Mouse (Mus musculus): Measurements from ENCODE around the gene Sorbs1. TPM values are rescaled to one million over a fixed set of nuclear protein-coding genes. Genes with fewer than 3 reads are reported as not detected.

Sorbs1 gene
- polyA plus RNA-seq, 1 experiment from 2014 or later = 90.6 TPM

DNA sequence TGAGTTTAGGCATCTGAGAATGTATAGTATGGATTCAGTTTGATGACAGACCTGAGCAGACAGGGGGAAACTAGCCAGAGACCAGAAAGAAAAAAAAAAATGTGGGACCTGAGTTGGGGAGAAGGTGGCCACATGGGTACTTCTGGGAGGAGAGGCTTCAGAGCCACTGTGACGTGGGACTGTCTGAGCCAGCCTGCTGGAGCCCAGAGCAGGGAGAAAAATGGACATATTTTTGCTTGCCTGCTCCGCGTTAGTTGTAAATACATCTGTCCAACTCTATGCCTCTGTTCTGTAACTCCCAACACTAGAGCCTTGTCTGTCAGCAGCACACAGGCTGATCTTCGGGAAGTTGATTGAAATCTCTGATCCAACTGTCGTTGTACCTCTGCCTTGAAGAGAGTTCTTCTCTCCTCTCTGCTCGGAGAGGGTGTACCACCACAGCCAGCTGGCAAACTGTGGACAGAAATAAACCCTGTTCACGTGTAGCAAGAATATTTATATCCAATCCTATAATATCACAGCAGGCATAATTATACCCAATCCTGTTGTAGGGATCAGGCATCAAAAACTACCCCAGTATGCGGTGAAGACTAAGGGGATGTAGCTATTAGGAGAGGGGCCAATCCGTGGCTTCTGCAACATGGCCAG, 12.9 kb upstream of the Sorbs1 start:
- H3K27ac ChIP-seq (ENCODE audit: low read depth, low read length) = no peak overlapping the region

GRCm38 (mm10) chr19:40523431-40524005, 9.9 kb upstream of the Sorbs1 start:
- Histone ChIP-seq H3K27me3 (ENCODE audit: control insufficient read depth, insufficient read depth, low read length) (no peaks in the 10 kb centered on the region), H3K9me3 (replicated peaks; ENCODE audit: control insufficient read depth, low read length) (no peaks in the 10 kb centered on the region), H3K36me3 (ENCODE audit: control insufficient read depth, insufficient read depth, low read length) (no peaks in the 10 kb centered on the region), H3K4me1 (ENCODE audit: control insufficient read depth, insufficient read depth, low read length) (peaks cover 7% of the 10 kb centered on the region; the same call in 1 of the 2 replicates), H3K4me2 (no peak overlapping the region), H3K9ac (ENCODE audit: low read depth, low read length) (no peak overlapping the region), H3K4me3 (ENCODE audit: low read depth, low read length) (no peak overlapping the region), H3K27ac (ENCODE audit: low read depth, low read length) (no peak overlapping the region)
- WGBS (ENCODE audit: insufficient replicate concordance) = 76% methylated on average over 8 of the region's 8 CpGs
- ATAC-seq (replicated peaks; ENCODE audit: insufficient number of reproducible peaks, low FRiP score, low TSS enrichment) = no peak

More for the DNA sequence above, 12.9 kb upstream of the Sorbs1 start:
- H3K4me2 ChIP-seq = no peak overlapping the region
- no peak for ATAC-seq (replicated peaks; ENCODE audit: insufficient number of reproducible peaks, low FRiP score, low TSS enrichment)
- no peaks in the 10 kb centered on the region for H3K27me3 ChIP-seq (ENCODE audit: control insufficient read depth, insufficient read depth, low read length)
- 65% methylated on average over 9 of the region's 9 CpGs for WGBS (ENCODE audit: insufficient replicate concordance)
- H3K9me3 ChIP-seq (replicated peaks; ENCODE audit: control insufficient read depth, low read length) = no peaks in the 10 kb centered on the region
- no peaks in the 10 kb centered on the region for H3K4me1 ChIP-seq (ENCODE audit: control insufficient read depth, insufficient read depth, low read length)
- no peaks in the 10 kb centered on the region for H3K36me3 ChIP-seq (ENCODE audit: control insufficient read depth, insufficient read depth, low read length)
- H3K9ac ChIP-seq (ENCODE audit: low read depth, low read length) = 0 out of 2 replicates have a peak overlapping the region, but pooled peaks have one; percentile 10
- no peak overlapping the region for H3K4me3 ChIP-seq (ENCODE audit: low read depth, low read length)

DNA sequence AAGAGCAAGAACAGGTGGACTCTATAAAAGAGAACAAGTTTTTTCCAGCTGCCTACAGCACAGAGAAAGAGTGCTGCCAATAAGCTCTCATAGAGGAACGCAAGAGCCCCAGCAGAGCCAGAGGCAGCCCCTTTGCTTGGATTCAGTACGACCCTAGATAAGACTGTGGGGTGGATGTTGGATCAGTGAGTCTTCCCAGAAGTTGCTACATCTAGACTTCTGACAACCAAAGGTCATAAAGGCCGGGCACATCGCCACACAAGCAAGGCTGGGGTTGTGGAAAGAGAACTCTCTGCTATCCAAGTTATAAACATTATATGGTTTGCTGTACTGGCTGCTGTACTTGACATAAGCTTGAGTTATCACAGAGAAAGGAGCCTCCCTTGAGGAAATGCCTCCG, 6.8 kb upstream of the Sorbs1 start:
- Histone ChIP-seq H3K27ac (ENCODE audit: low read depth, low read length) (no peak overlapping the region), H3K27me3 (ENCODE audit: control insufficient read depth, insufficient read depth, low read length) (no peaks in the 10 kb centered on the region), H3K4me2 (no peak overlapping the region), H3K9me3 (replicated peaks; ENCODE audit: control insufficient read depth, low read length) (no peaks in the 10 kb centered on the region), H3K4me3 (ENCODE audit: low read depth, low read length) (no peak overlapping the region), H3K4me1 (ENCODE audit: control insufficient read depth, insufficient read depth, low read length) (peaks cover 7% of the 10 kb centered on the region; the same call in 1 of the 2 replicates), H3K36me3 (ENCODE audit: control insufficient read depth, insufficient read depth, low read length) (no peaks in the 10 kb centered on the region), H3K9ac (ENCODE audit: low read depth, low read length) (no peak overlapping the region)
- WGBS (ENCODE audit: insufficient replicate concordance) = 70% methylated on average over 5 of the region's 5 CpGs
- ATAC-seq (replicated peaks; ENCODE audit: insufficient number of reproducible peaks, low FRiP score, low TSS enrichment) = no peak

- H3K4me3 ChIP-seq (ENCODE audit: low read depth, low read length) = no peak overlapping the region
These were observed 5.1 kb upstream of the Sorbs1 start for GRCm38 (mm10) chr19:40518706-40519105.

GRCm38 (mm10) chr19:40515596-40515995, 2.0 kb upstream of the Sorbs1 start:
- ATAC-seq (replicated peaks; ENCODE audit: insufficient number of reproducible peaks, low FRiP score, low TSS enrichment) = no peak
- Histone ChIP-seq H3K4me3 (ENCODE audit: low read depth, low read length) (no peak overlapping the region), H3K4me1 (ENCODE audit: control insufficient read depth, insufficient read depth, low read length) (peaks cover 22% of the 10 kb centered on the region), H3K9me3 (replicated peaks; ENCODE audit: control insufficient read depth, low read length) (no peaks in the 10 kb centered on the region), H3K27ac (ENCODE audit: low read depth, low read length) (no peak overlapping the region), H3K27me3 (ENCODE audit: control insufficient read depth, insufficient read depth, low read length) (no peaks in the 10 kb centered on the region), H3K36me3 (ENCODE audit: control insufficient read depth, insufficient read depth, low read length) (no peaks in the 10 kb centered on the region), H3K9ac (ENCODE audit: low read depth, low read length) (no peak overlapping the region), H3K4me2 (no peak overlapping the region)
- 88% methylated on average over 3 of the region's 3 CpGs for WGBS (ENCODE audit: insufficient replicate concordance)

More at GRCm38 (mm10) chr19:40518706-40519105, 5.1 kb upstream of the Sorbs1 start:
- Histone ChIP-seq H3K4me2 (no peak overlapping the region), H3K4me1 (ENCODE audit: control insufficient read depth, insufficient read depth, low read length) (peaks cover 7% of the 10 kb centered on the region; the same call in 1 of the 2 replicates), H3K27me3 (ENCODE audit: control insufficient read depth, insufficient read depth, low read length) (no peaks in the 10 kb centered on the region), H3K9me3 (replicated peaks; ENCODE audit: control insufficient read depth, low read length) (no peaks in the 10 kb centered on the region), H3K36me3 (ENCODE audit: control insufficient read depth, insufficient read depth, low read length) (no peaks in the 10 kb centered on the region), H3K27ac (ENCODE audit: low read depth, low read length) (no peak overlapping the region), H3K9ac (ENCODE audit: low read depth, low read length) (no peak overlapping the region)
- no peak for ATAC-seq (replicated peaks; ENCODE audit: insufficient number of reproducible peaks, low FRiP score, low TSS enrichment)
- 65% methylated on average over 1 of the region's 1 CpGs for WGBS (ENCODE audit: insufficient replicate concordance)

- H3K4me3 ChIP-seq (ENCODE audit: low read depth, low read length) = no peak overlapping the region
- no peaks in the 10 kb centered on the region for H3K36me3 ChIP-seq (ENCODE audit: control insufficient read depth, insufficient read depth, low read length)
- no peak overlapping the region for H3K27ac ChIP-seq (ENCODE audit: low read depth, low read length)
- H3K9ac ChIP-seq (ENCODE audit: low read depth, low read length) = no peak overlapping the region
- no peaks in the 10 kb centered on the region for H3K27me3 ChIP-seq (ENCODE audit: control insufficient read depth, insufficient read depth, low read length)
- H3K4me1 ChIP-seq (ENCODE audit: control insufficient read depth, insufficient read depth, low read length) = peaks cover 31% of the 10 kb centered on the region
- no peak for ATAC-seq (replicated peaks; ENCODE audit: insufficient number of reproducible peaks, low FRiP score, low TSS enrichment)
- no peaks in the 10 kb centered on the region for H3K9me3 ChIP-seq (replicated peaks; ENCODE audit: control insufficient read depth, low read length)
- 70% methylated on average over 7 of the region's 7 CpGs for WGBS (ENCODE audit: insufficient replicate concordance)
- H3K4me2 ChIP-seq = peak overlapping the region; percentile 89; the same call in 1 of the 2 replicates
These were observed 797 bp upstream of the Sorbs1 start for GRCm38 (mm10) chr19:40514376-40514775.

DNA sequence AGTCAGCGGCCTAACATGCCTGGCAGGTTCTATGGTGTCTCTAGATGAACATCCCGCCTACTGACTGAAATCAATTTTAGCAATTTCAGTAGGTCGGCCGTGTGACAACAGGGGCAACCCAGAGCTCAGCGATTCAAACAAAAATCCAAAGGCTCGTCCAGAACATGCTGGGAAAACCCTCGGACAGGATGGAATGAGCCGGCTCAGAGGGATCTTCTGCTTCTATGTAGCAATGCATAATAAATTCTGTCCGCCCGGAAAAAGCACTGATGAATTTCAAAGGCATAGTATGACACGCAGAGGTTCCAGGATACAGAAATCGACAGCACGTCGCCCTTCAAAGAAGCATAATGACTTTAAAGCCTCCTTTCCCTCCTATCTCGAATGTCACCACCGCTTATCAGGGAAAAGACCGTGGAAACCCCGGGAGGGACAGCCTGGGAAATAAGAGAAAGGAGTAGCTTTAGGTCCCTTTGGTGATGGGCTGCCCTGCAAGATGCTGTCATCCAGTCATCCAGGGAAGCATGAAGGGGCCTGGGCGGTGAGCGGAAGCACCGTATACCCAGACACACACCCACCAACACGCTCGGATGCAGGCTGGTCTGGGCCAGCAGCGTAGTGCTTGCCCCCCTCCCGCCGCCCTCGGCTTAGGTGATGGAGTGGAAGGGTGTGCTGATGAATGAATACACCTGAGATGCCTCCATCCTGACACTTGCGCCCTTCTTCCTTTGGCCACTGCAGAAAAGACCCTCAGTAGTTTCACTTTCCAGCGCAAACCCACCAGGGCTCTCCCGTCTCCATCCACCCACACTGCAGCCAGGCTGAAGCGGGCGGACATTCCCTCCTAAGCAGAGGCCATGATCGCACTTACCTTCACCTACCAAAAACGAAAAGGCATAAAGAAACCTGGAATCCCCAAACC, 818 bp downstream of the Sorbs1 start:
- H3K4me1 ChIP-seq (ENCODE audit: control insufficient read depth, insufficient read depth, low read length) = peaks cover 27% of the 10 kb centered on the region
- H3K36me3 ChIP-seq (ENCODE audit: control insufficient read depth, insufficient read depth, low read length) = no peaks in the 10 kb centered on the region
- peak overlapping the region; percentile 89 for H3K4me2 ChIP-seq
- peak; percentile 32; the same call in 1 of the 2 replicates for ATAC-seq (replicated peaks; ENCODE audit: insufficient number of reproducible peaks, low FRiP score, low TSS enrichment)
- no peaks in the 10 kb centered on the region for H3K9me3 ChIP-seq (replicated peaks; ENCODE audit: control insufficient read depth, low read length)
- peak overlapping the region; percentile 91 for H3K27ac ChIP-seq (ENCODE audit: low read depth, low read length)
- no peaks in the 10 kb centered on the region for H3K27me3 ChIP-seq (ENCODE audit: control insufficient read depth, insufficient read depth, low read length)
- peak overlapping the region; percentile 84 for H3K4me3 ChIP-seq (ENCODE audit: low read depth, low read length)
- WGBS (ENCODE audit: insufficient replicate concordance) = under 1% methylated on average over 34 of the region's 34 CpGs
- peak overlapping the region; percentile 79 for H3K9ac ChIP-seq (ENCODE audit: low read depth, low read length)

- H3K9me3 ChIP-seq (replicated peaks; ENCODE audit: control insufficient read depth, low read length) = no peaks in the 10 kb centered on the region
- H3K4me1 ChIP-seq (ENCODE audit: control insufficient read depth, insufficient read depth, low read length) = peaks cover 27% of the 10 kb centered on the region
- peak overlapping the region; percentile 89 for H3K4me2 ChIP-seq
- WGBS (ENCODE audit: insufficient replicate concordance) = 7% methylated on average over 5 of the region's 5 CpGs
- peak overlapping the region; percentile 79; the same call in 1 of the 2 replicates for H3K9ac ChIP-seq (ENCODE audit: low read depth, low read length)
- no peak; the same call in 1 of the 2 replicates for ATAC-seq (replicated peaks; ENCODE audit: insufficient number of reproducible peaks, low FRiP score, low TSS enrichment)
- H3K27me3 ChIP-seq (ENCODE audit: control insufficient read depth, insufficient read depth, low read length) = no peaks in the 10 kb centered on the region
- no peaks in the 10 kb centered on the region for H3K36me3 ChIP-seq (ENCODE audit: control insufficient read depth, insufficient read depth, low read length)
- peak overlapping the region; percentile 91 for H3K27ac ChIP-seq (ENCODE audit: low read depth, low read length)
- peak overlapping the region; percentile 84 for H3K4me3 ChIP-seq (ENCODE audit: low read depth, low read length)
These were observed 1.8 kb downstream of the Sorbs1 start for GRCm38 (mm10) chr19:40511679-40512309.

Data from heart, embryonic 11.5 days (tissue).